Mouse (Mus musculus) thymus, adult 2 months (tissue): ENCODE data around the gene Cdc42bpa. TPM values are rescaled to one million over a fixed set of nuclear protein-coding genes. Genes with fewer than 3 reads are reported as not detected.
"Not testable (repeated sequence)": the region's sequence is repeated elsewhere in the genome, so short reads cannot be mapped to it uniquely, and the experiment has no call there.

ENCODE experiments used
- DNase-seq: peaks from one replicate; pipeline ENCODE4 v3.0.0; 2021
- H3K27ac ChIP-seq: fragments of 200-500 bp; 2 replicates; pipeline ENCODE4 v1.5.1; 2012; ENCODE audit warnings: low read length, control low read depth; ENCODE audit not compliant: control insufficient read depth, insufficient read depth
- H3K27me3 ChIP-seq: fragments of 200-500 bp; 2 replicates; pipeline ENCODE4 v1.6.1; 2012; ENCODE audit warnings: mild to moderate bottlenecking, low read length, moderate library complexity, mixed read lengths; ENCODE audit not compliant: control insufficient read depth, insufficient read depth
- H3K36me3 ChIP-seq: fragments of 200-500 bp; 2 replicates; pipeline ENCODE4 v1.6.1; 2012; ENCODE audit warnings: mild to moderate bottlenecking, low read length, moderate library complexity; ENCODE audit not compliant: control insufficient read depth, insufficient read depth
- H3K4me1 ChIP-seq: fragments of 200-500 bp; replicated peaks from 2 replicates; pipeline ENCODE4 v1.6.1; 2012; ENCODE audit warnings: low read length; ENCODE audit not compliant: control insufficient read depth, insufficient read depth
- H3K4me3 ChIP-seq: fragments of 200-500 bp; 2 replicates; pipeline ENCODE4 v1.5.1; 2012; ENCODE audit warnings: mild to moderate bottlenecking, low read length, control low read depth, moderate library complexity; ENCODE audit not compliant: control insufficient read depth, insufficient read depth
- CTCF ChIP-seq: fragments of 200-500 bp; IDR thresholded peaks from 2 replicates; pipeline ENCODE4 v1.5.1; 2012; ENCODE audit warnings: mild to moderate bottlenecking, control low read depth, low read length, moderate library complexity, borderline replicate concordance; ENCODE audit not compliant: control insufficient read depth, poor library complexity, insufficient read depth; ENCODE audit errors: extremely low read depth
- POLR2A ChIP-seq: fragments of 200-500 bp; IDR thresholded peaks from 2 replicates; pipeline ENCODE4 v1.6.1; 2012; ENCODE audit warnings: mild to moderate bottlenecking, low read length, control low read depth, moderate library complexity; ENCODE audit not compliant: control insufficient read depth, poor library complexity, insufficient read depth; ENCODE audit errors: extremely low read depth
- WGBS: fragments of 180-500 bp; shearing (Covaris S2); methylation state at CpG from one replicate; pipeline ENCODE4 v1.1.7; 2018; 5-methylcytosine and 5-hydroxymethylcytosine counted together
- polyA plus RNA-seq: library from polyadenylated mRNA; depleted of rRNA; stranded (reverse); fragments of >200 nt; gene quantifications from 2 replicates; pipeline ENCODE4 v1.2.3, GENCODE M21; 2012

The Cdc42bpa gene
- polyA plus RNA-seq, 1 experiment: 3.9 TPM

- no peaks in the 10 kb centered on the region for H3K4me1 ChIP-seq
- DNase-seq: no peak
- no peak for TF ChIP-seq POLR2A
- TF ChIP-seq CTCF: no peak
- H3K27me3 ChIP-seq: no peaks in the 10 kb centered on the region
- no peaks in the 10 kb centered on the region for H3K36me3 ChIP-seq
- no peak overlapping the region for H3K27ac ChIP-seq
- WGBS: 82% methylated on average over 1 of the region's 1 CpGs
- H3K4me3 ChIP-seq: no peak overlapping the region
Observed at GRCm38 (mm10) chr1:179992255-179992654, 32.0 kb downstream of the Cdc42bpa start.

- no peaks in the 10 kb centered on the region for H3K4me1 ChIP-seq
- H3K27ac ChIP-seq: no peak overlapping the region
- no peaks in the 10 kb centered on the region for H3K27me3 ChIP-seq
- TF ChIP-seq POLR2A (no peak), CTCF (no peak)
- no peak overlapping the region for H3K4me3 ChIP-seq
- DNase-seq: no peak
- no peaks in the 10 kb centered on the region for H3K36me3 ChIP-seq
Observed at GRCm38 (mm10) chr1:180008057-180008456, 47.8 kb downstream of the Cdc42bpa start.

GRCm38 (mm10) chr1:180013479-180013878 lies 53.2 kb downstream of the Cdc42bpa start:
- TF ChIP-seq POLR2A (no peak), CTCF (no peak)
- no peak overlapping the region for H3K27ac ChIP-seq
- 94% methylated on average over 4 of the region's 4 CpGs for WGBS

GRCm38 (mm10) chr1:180018218-180018617 lies 57.9 kb downstream of the Cdc42bpa start:
- no peaks in the 10 kb centered on the region for H3K4me1 ChIP-seq
- no peaks in the 10 kb centered on the region for H3K36me3 ChIP-seq
- no peak for DNase-seq
- TF ChIP-seq POLR2A (no peak), CTCF (no peak)
- H3K4me3 ChIP-seq: no peak overlapping the region
- 88% methylated on average over 2 of the region's 2 CpGs for WGBS
- H3K27me3 ChIP-seq: no peaks in the 10 kb centered on the region
- H3K27ac ChIP-seq: no peak overlapping the region

More at GRCm38 (mm10) chr1:180013479-180013878, 53.2 kb downstream of the Cdc42bpa start:
- Histone ChIP-seq H3K4me3 (no peak overlapping the region), H3K4me1 (no peaks in the 10 kb centered on the region), H3K27me3 (no peaks in the 10 kb centered on the region), H3K36me3 (no peaks in the 10 kb centered on the region)
- no peak for DNase-seq

- no peaks in the 10 kb centered on the region for H3K36me3 ChIP-seq
- no peaks in the 10 kb centered on the region for H3K4me1 ChIP-seq
- H3K27me3 ChIP-seq: no peaks in the 10 kb centered on the region
- TF ChIP-seq CTCF (no peak), POLR2A (no peak)
- DNase-seq: no peak
- H3K4me3 ChIP-seq: no peak overlapping the region
- 83% methylated on average over 11 of the region's 11 CpGs for WGBS
- no peak overlapping the region for H3K27ac ChIP-seq
Observed at GRCm38 (mm10) chr1:180021463-180022296, 61.4 kb downstream of the Cdc42bpa start.

- Histone ChIP-seq H3K27me3 (no peaks in the 10 kb centered on the region), H3K4me1 (no peaks in the 10 kb centered on the region), H3K36me3 (no peaks in the 10 kb centered on the region), H3K27ac (no peak overlapping the region), H3K4me3 (no peak overlapping the region)
- no peak for DNase-seq
- TF ChIP-seq CTCF: no peak
- no peak for TF ChIP-seq POLR2A
- 93% methylated on average over 5 of the region's 5 CpGs for WGBS
Observed at GRCm38 (mm10) chr1:180023512-180023911, 63.2 kb downstream of the Cdc42bpa start.

- H3K36me3 ChIP-seq, H3K4me3 ChIP-seq, DNase-seq, H3K27me3 ChIP-seq, H3K27ac ChIP-seq, H3K4me1 ChIP-seq: not testable (repeated sequence)
- WGBS: 95% methylated on average over 5 of the region's 5 CpGs
Observed at GRCm38 (mm10) chr1:180029863-180030262, 69.6 kb downstream of the Cdc42bpa start.
